Mouse (Mus musculus) olfactory bulb, adult 2 months (tissue): Measurements from ENCODE around the gene Tm9sf2.

Experiments
- CTCF ChIP-seq: fragments of 200-500 bp; IDR thresholded peaks from 2 replicates; pipeline ENCODE4 v1.5.1; 2012; ENCODE audit warnings: low read depth, mild to moderate bottlenecking, low read length, moderate library complexity; ENCODE audit not compliant: insufficient read depth
- POLR2A ChIP-seq: fragments of 200-500 bp; IDR thresholded peaks from 2 replicates; pipeline ENCODE4 v1.6.1; 2012; ENCODE audit warnings: mild to moderate bottlenecking, low read depth, low read length, moderate library complexity; ENCODE audit not compliant: insufficient read depth

- TF ChIP-seq POLR2A (no peak), CTCF (no peak)
Observed at GRCm38 (mm10) chr14:122081308-122081707, 25.5 kb upstream of the Tm9sf2 start.
